Mouse (Mus musculus): ENCODE data around the gene Hyal1.
"Not testable (repeated sequence)": the region's sequence is repeated elsewhere in the genome, so short reads cannot be mapped to it uniquely, and the experiment has no call there.

Hyal1 gene

DNA sequence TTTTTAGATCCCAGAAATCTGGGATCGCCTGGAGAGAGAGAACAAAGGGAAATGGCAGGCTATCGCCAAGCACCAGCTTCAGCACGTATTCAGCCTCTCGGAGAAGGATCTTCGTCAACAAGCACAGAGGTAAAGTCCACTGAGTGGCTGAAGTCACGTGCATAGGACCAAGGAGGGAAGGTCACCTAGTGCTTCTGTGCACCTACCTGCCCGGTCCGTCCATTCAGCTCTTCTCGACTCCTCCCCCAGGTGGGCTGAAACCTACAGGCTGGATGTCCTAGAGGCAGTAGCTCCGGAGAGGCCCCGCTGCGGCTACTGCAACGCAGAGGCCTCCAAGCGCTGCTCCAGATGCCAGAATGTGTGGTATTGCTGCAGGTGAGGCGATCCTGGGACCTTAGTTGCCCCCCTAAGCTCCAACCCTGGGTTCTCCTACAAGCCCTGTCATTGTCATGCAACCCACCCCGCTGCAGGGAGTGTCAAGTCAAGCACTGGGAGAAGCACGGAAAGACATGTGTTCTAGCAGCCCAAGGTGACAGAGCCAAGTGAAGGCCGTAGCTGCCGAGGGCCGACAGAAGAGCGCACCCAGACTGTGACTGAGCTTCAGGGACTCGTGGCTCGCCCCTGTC lies 26.1 kb upstream of the Hyal1 start:
- DNase-seq (ENCODE audit: low spot score) = no peak

DNA sequence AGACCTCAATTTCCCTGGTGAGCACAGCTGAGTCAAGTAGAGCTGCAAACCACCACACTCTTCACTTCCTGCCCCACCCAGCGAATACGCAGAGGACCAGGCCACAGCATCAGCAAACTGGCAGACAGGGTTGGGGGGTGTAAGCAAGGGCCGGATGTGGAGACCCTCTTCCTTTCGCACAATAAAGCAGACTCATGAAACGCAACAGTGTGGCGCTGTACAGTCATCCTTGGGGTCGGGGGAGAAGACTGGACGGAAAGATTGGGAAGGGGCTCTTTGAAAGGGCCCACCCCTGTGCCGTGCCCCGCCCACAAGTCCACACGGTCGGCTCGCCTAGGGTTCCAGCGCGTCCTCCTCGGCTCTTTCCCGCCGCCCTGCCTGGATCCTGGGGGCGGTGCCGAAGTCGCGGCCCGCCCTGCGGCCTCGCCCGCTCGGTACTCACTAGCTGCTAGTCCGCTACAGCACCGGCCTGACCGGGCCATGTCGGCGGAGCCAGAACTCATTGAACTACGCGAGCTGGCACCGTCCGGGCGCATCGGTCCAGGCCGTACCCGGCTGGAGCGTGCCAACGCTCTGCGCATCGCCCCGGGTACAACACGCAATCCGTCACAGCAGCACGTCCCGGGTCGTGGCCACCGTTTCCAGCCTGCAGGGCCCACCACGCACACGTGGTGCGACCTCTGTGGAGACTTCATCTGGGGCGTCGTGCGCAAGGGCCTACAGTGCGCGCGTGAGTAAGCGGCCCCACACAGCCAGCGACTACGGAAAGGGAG lies 25.4 kb upstream of the Hyal1 start, which contains the start of gene Rassf1:
Gene Rassf1, plus strand, starts transcription at position 439 of the 773 bp plus-strand sequence.
- peak; percentile 73 for DNase-seq (ENCODE audit: low spot score)

DNA sequence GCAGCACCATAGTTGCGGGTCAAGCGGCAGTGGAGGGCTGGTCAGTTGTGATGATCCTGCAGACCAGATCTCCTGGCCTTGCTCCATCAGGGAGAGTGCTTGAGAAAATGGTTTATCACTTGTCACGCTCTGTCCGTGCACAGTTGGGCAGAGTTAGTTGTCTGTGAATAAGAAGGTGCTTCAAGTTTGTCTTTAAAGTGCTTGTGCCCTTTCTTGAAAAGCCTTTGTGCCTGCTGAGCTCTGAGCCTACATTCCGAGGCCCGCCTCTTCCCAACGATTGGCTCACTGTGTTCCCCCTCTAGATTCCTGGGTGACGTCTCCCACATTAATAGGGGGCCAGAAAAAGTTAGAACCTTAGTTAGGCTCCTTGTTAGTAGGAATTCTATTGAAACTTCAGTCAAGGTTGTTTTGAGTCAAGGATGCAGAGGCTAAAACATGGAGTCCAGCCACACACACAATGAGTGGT lies 24.8 kb upstream of the Hyal1 start:
- no peak for DNase-seq (ENCODE audit: low spot score)

DNA sequence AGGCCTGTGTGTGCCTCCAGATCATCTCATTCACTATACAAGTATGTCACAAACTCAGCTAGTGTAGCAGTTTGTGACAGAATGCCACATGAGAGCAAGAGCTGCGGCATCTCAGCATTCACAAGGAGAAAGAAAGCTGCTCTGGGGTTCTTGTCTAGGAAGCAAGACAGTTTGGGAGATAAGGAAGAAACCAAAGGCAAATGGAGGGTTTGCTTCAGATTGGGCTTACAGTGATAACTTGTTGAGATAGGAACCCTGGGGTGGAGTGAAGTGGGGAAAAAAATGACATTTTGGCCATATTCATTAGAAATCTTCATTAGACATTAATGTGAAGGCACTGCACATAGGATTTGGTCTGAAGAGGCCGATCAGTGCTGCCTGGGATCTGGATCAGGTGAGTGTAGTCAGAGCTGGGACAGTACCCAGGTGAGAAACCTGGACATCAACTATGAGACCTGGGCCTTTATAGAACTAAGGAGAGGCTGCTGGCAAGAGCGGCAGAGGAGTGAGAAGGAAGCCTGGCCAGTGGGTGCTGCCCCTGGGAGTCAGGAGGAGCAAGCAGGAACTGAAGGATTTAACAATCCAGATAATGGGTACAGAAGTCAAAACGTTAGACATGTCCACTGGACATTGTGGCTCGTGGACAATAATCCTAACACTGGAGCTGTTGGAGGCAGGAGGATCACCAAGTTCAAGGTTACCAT lies 23.9 kb upstream of the Hyal1 start:
- DNase-seq (ENCODE audit: low spot score) = no peak

DNA sequence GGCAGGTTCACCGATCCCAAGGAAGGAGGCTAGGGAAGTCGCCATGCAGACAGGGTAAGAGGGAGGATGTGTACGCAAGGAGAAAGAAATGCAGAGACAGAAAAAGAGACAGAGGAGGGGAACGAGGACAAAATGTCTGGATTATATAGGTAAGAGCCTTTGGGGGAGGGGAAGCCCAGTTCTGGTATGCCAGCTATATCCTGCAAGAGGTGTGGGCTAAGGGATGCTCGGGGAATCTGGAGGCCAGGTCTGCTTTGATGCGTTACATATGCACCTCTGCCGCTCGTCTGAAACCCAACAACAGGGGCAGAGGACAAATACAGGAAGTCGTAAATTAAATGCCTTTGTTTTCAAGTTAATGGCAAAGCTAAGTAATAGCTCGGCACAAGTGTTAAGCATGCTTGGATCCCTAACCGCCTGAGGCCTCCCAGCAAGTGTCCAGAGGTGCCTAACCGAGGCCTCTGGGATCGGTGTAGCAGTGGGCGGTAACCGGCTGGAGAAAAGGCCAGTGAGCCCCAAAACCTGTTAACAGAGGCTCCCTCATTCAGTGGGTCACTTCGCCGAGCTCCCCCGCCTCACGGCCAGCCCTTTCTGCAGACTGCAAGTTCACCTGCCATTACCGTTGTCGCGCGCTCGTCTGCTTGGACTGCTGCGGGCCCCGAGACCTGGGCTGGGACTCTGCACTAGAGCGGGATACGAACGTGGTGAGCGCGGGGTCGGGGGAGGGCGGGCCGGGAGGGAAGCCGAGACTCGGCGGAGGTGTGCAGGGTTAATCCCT lies 23.0 kb upstream of the Hyal1 start:
- no peak for DNase-seq (ENCODE audit: low spot score)

DNA sequence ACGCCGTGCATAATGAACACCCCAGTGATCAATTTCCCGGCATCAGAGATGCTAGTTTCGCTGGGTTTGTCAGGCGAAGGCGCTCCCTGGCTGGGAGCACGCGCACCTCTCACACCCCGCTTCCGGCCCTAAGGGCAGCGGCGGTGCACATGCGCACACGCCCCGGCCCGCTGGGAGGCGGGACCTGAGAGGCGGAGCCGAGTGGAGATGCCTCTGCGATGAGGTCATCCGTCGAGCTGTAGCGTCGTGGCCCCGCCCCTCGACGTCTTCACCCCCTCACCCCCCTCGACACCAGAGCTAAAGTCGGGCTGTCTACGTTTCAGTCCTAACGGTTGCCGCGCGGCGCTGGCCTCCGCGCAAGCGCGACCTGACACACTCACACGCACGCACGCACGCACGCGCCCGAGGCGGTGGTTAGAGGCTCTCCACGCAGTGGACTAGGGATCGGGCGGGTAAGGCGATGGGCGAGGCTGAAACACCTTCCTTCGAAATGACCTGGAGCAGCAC lies 22.4 kb upstream of the Hyal1 start:
- peak; percentile 94 for DNase-seq (ENCODE audit: low spot score)

DNA sequence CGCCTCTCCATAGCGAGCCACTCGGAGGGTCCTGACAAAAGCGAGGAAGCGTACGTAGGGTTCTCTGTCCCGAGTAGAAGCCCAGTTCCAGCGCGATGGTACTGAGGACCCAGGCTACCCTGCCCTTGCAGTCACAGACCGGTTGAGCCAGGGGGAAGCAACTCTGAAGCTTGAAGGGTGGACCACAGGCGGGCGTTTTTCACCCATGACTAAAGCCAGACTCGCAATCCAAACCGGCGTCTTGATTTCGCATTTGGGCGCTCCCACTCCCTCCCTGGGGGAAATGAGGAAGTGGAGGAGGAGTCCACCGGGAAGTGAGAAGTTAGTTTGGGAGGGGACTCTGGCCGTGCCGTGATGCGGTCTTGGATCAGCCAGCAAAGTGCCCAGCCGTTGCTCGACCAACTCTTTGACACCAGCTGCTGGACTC lies 21.7 kb upstream of the Hyal1 start:
- peak; percentile 70 for DNase-seq (ENCODE audit: low spot score)

DNA sequence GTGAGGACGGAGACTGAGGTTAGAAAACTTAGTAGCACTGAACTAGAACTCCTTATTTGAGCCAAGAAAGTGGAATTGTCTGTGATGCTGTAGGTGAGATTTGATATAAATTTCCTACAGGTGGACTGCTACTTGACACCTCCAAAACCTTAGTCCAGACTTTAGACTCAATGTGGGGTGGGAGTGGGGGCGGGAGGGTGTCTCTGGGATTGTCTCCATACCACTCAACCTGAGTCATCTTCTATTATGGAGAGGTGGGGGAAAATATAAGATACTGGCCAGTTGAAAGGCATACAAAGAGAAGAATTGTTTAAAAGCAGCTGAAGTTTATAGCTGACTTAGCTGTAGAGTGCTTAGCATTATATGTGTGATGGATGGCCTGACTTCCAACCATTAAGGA lies 21.0 kb upstream of the Hyal1 start:
- no peak for DNase-seq (ENCODE audit: low spot score)

DNA sequence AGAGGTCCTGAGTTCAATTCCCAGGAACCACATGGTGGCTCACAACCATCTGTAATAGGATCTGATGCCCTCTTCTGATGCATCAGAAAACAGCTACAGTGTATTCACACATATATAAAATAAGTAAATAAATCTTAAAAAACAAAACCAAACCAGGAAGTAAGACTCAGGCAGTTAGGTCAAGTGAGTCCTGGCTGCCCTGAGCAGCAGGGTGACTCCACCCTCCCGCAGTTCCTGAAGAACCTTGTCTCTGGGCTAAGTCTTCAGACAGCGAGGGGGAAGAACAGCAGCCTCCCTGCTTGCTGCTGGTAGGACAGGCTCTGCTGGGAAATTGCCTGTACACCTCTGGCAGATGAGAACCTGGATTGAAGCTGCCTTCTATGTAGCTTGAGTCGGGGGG lies 20.4 kb upstream of the Hyal1 start:
- DNase-seq (ENCODE audit: low spot score) = no peak

DNA sequence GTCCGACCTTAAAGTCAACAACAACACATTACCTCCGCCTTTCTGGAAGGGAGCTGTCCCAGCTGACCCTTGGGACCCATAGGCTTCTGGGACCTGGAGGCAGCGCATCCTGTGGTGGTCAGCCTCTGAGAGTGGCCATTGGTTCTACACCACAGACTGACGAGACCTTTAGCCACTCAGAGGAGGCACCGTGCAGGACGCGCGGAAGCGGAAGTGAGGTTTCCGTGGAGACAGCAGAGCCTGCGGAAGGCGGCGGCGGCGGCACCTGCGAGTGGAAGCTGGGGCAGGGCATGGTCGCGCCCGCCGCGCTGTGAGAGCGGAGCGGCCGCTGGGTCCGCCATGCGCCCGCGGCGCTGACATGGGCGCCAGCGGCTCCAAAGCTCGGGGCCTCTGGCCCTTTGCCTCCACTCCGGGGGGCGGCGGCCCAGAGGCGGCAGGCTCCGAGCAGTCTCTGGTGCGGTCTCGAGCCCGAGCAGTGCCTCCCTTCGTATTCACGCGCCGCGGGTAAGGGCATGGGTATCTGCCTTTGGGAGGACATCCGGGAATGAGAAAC lies 13.6 kb upstream of the Hyal1 start, which contains the start of gene Tusc2:
Gene Tusc2, plus strand, starts transcription at position 227 of the 553 bp plus-strand sequence.
- DNase-seq (ENCODE audit: low spot score) = peak; percentile 95

DNA sequence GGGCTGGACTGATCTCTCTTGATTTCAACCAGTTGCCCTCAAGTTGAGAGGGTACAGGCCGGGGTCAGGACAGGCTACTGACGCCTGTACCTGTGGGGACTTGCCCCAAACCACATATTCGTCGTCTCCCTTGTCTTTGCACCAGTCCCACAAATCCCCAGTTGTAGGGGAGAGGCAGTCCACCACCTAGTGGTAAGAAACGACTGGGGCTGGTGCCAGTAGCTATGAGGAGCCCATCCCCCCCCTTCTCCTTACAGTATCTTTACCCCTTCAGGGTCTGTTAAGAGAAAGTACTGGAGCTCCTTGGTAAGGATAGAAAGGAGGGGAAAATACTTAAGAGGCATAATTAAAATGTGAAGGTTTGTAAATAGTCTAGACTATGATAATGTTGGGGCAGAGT lies 11.2 kb upstream of the Hyal1 start:
- not testable (repeated sequence) for DNase-seq (ENCODE audit: low spot score)

DNA sequence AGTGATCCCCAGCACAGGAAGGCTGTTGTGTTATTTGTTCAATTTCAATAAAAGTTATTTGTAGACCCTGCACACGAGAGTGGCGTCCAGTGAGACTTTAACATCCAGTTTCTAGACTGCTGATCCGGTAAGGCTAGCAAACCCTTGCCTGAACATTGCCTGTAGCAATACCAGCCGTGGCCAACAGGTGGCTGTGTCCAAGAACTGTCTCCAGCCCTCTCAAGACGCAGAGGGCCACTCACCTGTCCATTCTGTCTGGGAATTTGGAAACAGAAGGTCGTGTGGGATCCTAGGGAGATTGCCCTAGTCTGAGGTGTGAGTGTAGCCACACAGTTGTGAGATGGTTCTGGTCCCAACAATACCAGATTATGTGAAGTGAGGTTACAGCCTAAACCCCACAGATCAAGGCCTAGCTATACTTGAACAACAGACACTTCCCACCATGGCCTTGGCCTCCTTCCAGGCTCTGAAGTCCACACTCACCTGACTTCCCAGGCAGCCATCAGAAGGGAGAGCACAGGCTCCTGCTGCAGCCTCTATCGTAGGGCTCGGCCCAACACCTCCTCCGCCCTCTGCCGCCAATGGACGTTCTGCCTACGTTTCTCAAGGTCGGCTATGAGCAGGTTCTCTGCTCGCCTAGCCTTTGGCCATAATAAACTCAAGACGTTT lies 10.6 kb upstream of the Hyal1 start:
- peak; percentile 90 for DNase-seq (ENCODE audit: low spot score)

DNA sequence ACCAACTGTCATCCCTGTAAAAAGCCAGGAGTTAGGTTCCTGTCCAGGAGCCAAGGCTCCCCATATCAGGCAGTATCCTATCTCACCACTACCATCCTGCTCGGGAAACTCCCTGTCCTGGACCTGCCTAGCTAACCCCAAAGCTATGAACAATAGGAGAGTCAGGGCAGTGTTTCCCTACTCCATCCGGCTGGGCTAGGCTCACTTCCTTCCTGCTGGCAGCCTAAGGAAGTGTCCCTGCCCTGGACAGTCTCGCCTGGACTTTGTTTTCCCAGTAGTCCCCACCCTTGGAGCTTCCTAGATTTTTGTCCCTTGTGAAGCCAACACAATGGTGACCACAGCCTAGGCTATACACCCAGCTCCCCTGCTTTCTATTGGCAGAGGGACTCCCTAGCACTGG lies 9.9 kb upstream of the Hyal1 start:
- DNase-seq (ENCODE audit: low spot score) = no peak

DNA sequence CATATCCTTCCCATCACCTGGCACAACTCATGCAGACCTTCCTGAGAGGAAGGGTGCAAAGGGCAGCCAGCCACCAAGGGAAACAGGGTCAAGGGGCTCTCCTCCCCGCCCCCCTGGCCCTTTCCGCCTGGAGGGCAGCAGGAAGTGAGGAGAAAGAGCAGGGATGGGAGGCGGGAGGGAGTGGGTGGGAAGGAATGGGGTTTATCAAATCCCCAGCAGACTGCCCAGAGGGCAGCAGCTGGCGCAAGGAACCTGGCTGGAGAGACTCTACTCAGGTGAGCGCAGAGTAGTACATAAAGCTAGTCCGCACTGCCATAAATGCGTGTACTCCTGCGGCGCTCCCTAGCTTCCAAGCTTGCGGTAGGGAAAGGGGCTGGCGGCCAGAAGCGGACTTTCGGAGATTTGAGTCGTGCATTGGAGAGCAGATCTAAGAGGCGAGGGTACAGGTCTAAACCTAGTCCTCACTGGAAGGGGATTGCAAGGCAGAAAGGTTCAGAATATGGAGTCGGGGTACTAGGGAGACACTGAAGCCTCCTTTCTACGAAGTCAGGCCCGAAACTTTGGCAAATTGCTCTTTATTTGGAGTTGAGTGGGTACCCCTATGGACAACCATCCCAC lies 8.9 kb upstream of the Hyal1 start, which contains the start of gene Hyal2:
Gene Hyal2, plus strand, starts transcription at position 244 of the 618 bp plus-strand sequence.
- DNase-seq (ENCODE audit: low spot score) = no peak

DNA sequence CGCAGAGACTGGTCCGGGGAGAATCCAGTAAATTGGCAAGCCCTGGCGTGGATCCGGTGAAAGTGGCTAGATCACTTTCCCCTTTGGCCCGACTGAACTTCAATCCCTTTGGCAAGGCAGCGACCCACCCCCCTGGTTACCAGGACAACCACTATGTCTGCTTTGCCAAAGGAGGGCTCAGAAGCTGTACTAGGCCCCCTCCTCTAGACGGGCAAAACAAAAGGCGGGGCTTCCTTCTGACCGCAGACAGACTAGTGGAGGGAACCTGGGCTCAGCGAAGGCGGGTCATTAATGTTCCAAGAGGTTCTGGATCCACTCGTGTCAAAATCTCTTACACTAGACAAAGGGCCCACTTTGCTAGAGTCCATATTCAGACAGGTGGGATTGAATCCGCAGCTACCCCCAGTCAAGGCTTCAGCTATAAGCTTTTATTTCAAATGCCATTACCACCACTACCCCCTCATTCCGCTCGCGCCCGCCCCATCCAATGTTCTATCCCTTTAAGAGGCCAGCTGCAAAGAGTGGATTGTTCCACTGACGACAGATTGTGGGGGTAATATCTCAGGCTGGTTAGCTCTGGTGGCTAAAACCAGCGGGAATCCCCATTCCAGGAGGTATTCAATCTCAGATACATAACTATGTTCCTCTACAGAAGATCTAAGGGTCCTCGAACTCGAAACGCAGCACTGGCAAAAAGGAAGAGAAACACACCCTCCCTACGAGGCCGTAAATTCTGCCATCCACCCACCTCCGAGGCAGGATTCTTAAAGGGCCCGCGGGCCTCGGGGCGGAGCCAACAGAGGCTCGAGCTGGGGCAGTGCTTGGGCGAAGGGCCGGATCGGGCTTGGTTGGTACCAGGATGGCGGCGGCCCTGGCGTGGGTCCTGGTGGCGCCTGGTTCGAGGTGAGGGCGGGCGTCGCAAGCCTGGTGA lies 8.1 kb upstream of the Hyal1 start:
- peak; percentile 89 for DNase-seq (ENCODE audit: low spot score)

DNA sequence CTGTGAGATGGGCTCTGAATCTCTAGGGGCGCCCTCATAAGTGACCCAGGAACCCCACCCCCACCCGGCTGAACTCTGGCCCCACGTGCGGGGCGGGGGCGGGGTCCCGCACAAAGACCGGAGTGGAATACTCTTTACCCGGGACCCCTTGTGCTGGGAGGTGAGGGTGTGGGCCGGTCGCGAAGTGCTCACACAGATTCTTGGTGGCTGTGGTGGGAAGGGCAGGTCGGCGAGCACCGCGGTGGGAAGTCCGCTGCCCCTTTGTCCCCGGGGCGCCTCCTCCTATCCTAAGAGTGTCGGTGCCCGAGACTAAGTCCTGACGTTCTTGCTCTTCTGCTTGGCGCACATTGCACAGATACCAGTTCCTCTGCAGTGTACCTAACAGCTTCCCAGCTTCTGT lies 7.5 kb upstream of the Hyal1 start:
- DNase-seq (ENCODE audit: low spot score) = no peak

DNA sequence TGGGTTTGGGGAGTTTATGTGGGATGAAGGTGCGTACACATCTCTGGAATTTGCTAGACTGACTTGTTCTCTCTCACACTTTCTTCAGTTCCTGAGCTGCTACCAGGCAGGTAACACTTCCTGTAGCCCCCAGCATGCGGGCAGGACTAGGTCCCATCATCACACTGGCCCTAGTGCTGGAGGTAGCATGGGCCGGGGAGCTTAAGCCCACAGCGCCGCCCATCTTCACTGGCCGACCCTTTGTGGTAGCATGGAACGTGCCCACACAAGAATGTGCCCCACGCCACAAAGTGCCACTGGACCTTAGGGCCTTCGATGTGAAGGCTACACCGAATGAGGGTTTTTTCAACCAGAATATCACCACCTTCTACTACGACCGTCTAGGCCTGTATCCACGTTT lies 6.7 kb upstream of the Hyal1 start:
- no peak for DNase-seq (ENCODE audit: low spot score)

DNA sequence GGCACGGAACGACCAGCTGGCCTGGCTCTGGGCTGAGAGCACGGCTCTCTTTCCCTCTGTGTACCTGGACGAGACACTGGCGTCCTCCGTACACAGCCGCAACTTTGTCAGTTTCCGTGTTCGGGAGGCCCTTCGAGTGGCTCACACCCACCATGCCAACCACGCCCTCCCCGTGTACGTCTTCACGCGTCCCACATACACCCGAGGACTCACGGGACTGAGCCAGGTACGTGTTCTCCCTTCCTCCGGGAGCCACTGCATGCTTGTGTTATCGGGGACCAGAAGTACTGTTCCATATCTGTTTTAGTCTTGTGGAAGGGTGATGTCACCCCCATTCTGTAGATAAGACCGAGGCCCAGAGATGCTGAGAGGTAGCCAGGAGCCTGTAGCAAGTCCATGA lies 5.9 kb upstream of the Hyal1 start:
- DNase-seq (ENCODE audit: low spot score) = no peak

Measured in urinary bladder, postnatal 14 days (tissue).